Mouse (Mus musculus) embryonic facial prominence, embryonic 10.5 days (tissue): Measurements from ENCODE around the gene Bfsp1. TPM values are rescaled to one million over a fixed set of nuclear protein-coding genes. Genes with fewer than 3 reads are reported as not detected.

Experiments
- DNase-seq: peaks from one replicate; pipeline ENCODE4 v3.0.0-alpha.2; 2017; ENCODE audit warnings: low spot score
- H3K27ac ChIP-seq: fragments of 300-500 bp; sonication (generic); replicated peaks from 2 replicates; pipeline ENCODE4 v1.5.1; 2016; ENCODE audit warnings: mild to moderate bottlenecking
- H3K27me3 ChIP-seq: fragments of 300-500 bp; sonication (generic); replicated peaks from 2 replicates; pipeline ENCODE4 v1.6.1; 2016; ENCODE audit warnings: low read depth, mild to moderate bottlenecking; ENCODE audit not compliant: poor library complexity, severe bottlenecking
- H3K36me3 ChIP-seq: fragments of 300-500 bp; sonication (generic); replicated peaks from 2 replicates; pipeline ENCODE4 v1.6.1; 2016; ENCODE audit warnings: mild to moderate bottlenecking, moderate library complexity
- H3K4me1 ChIP-seq: fragments of 300-500 bp; sonication (generic); 2 replicates; pipeline ENCODE4 v1.6.1; 2016
- H3K4me3 ChIP-seq: fragments of 300-500 bp; sonication (generic); 2 replicates; pipeline ENCODE4 v1.5.1; 2016; ENCODE audit warnings: mild to moderate bottlenecking, moderate library complexity
- H3K9me3 ChIP-seq: fragments of 300-500 bp; sonication (generic); 2 replicates; pipeline ENCODE4 v1.6.1; 2016; ENCODE audit warnings: mild to moderate bottlenecking
- WGBS: fragments of 180-500 bp; shearing (Covaris S2); methylation state at CpG from one replicate; pipeline ENCODE4 v1.1.7; 2016; 5-methylcytosine and 5-hydroxymethylcytosine counted together
- polyA plus RNA-seq: library from polyadenylated mRNA; unstranded; fragments of >200 nt; fragmentation: Nextera tagmentation; extraction: Ambion mirVana; gene quantifications from 2 replicates; pipeline ENCODE4 v1.2.1, GENCODE M21; 2016

Gene Bfsp1
- polyA plus RNA-seq, 1 experiment from 2014 or later = 1.2 TPM

DNA sequence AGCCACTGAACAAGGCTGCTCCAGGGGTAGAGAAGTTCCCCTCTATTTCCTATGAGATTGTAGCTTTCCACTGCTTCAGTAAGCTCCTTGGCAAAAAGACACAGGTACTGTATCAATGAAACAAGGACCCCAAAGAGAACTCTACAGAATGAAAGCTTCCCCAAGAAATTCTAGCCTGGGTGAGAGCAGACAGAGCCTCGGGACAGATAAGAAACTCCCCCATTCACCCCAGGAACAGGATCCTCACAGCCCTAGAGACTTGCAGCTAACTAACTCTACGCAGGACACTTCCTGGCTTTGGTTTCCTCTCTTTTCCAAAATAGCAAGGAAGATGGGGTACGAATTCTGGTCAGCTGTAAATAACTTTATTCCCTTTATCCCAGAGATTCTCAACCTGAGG lies 15.7 kb downstream of the Bfsp1 start:
- Histone ChIP-seq H3K36me3 (no peaks in the 10 kb centered on the region), H3K9me3 (no peaks in the 10 kb centered on the region), H3K4me3 (no peak overlapping the region), H3K27ac (no peak overlapping the region), H3K4me1 (peaks cover 6% of the 10 kb centered on the region; the same call in 1 of the 2 replicates), H3K27me3 (no peaks in the 10 kb centered on the region)
- 61% methylated on average over 3 of the region's 3 CpGs for WGBS
- no peak for DNase-seq

DNA sequence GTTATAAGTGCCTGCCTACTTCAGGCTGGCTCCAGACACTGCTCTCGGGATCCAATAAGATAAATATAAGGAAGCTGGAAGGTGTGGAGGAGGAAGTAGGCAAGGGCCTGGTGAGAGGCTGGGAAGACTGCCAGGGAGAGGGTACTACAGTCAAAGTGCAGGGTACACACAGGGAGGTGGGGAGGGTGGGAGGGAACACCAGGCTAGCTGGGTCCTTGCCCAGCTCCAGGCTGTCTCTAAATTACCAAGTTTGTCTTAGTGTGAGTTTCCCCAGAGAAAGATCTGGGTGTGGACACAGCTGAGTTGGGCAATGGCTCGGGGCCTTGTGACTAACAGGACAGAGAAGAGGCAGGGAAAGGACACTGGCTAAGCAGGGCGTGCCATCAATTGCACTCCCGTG lies 16.2 kb downstream of the Bfsp1 start:
- WGBS = 72% methylated on average over 4 of the region's 4 CpGs
- Histone ChIP-seq H3K36me3 (no peaks in the 10 kb centered on the region), H3K27ac (no peak overlapping the region), H3K4me3 (no peak overlapping the region), H3K27me3 (no peaks in the 10 kb centered on the region), H3K4me1 (peaks cover 6% of the 10 kb centered on the region; the same call in 1 of the 2 replicates), H3K9me3 (no peaks in the 10 kb centered on the region)
- no peak for DNase-seq

DNA sequence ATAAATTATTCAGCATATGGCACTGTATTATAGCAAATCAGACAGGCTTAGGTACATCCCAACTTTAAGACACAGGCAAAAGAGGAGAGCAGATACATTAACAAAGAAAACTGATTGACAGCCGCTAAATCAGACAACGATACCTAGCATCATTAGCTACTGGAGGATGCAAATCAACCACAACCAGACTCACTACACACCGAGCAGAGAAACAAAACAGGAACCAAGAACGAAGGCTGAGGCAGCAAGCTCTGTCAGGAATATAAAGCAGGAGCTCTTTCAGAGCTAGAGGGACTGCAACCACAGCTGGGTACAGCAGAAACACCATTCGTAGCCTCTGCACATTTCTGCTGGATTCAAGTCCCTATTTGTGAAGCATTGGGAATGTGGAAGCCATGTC lies 18.2 kb downstream of the Bfsp1 start:
- Histone ChIP-seq H3K4me1 (peaks cover 6% of the 10 kb centered on the region; the same call in 1 of the 2 replicates), H3K9me3 (no peaks in the 10 kb centered on the region), H3K27ac (no peak overlapping the region), H3K36me3 (no peaks in the 10 kb centered on the region), H3K4me3 (no peak overlapping the region), H3K27me3 (no peaks in the 10 kb centered on the region)
- WGBS = 82% methylated on average over 5 of the region's 5 CpGs
- DNase-seq = no peak

DNA sequence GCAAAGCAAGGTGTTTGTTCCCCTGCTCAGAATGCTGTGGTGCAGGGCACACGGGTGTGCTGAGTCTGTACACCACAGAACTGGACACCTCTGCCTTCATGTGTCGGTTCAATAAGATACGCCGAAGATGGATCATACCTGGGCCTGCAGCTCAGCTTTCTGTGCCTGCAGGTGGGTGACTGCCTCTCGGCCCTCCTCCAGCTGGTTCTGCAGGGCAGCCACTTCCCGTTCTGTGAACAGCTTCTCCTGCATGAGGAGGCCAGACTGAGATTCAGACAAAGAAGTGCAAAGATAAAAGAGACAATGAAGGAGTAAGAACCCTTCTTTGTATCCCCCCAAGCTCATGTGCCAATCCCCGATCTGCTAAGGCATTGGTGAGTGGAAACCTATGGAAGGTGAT lies 21.4 kb downstream of the Bfsp1 start:
- Histone ChIP-seq H3K9me3 (no peaks in the 10 kb centered on the region), H3K4me1 (peaks cover 5% of the 10 kb centered on the region), H3K4me3 (no peak overlapping the region), H3K27ac (no peak overlapping the region), H3K36me3 (no peaks in the 10 kb centered on the region), H3K27me3 (no peaks in the 10 kb centered on the region)
- 87% methylated on average over 7 of the region's 7 CpGs for WGBS
- DNase-seq = no peak

DNA sequence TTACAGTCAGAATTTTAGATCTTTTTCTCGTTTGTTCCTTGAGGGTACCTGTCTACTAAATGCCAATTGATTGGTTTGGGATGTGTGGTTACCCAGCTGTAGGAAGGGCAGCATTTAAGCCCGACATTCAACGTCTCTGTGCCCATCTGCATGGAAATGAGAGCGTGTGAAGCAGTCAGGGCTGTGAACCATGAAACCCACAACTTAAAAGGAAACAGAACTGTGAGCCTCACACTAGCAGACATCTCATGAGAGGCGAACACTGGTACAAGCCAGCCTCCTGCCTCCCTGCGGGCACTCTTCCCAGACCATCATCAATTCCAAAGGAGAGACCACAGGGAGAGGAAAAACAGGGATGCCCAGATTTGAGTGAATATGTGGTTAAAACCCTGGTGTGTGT lies 22.1 kb downstream of the Bfsp1 start:
- WGBS = 86% methylated on average over 6 of the region's 6 CpGs
- H3K36me3 ChIP-seq = no peaks in the 10 kb centered on the region
- H3K4me1 ChIP-seq = peaks cover 5% of the 10 kb centered on the region
- no peak overlapping the region for H3K27ac ChIP-seq
- no peak overlapping the region for H3K4me3 ChIP-seq
- no peak for DNase-seq
- no peaks in the 10 kb centered on the region for H3K27me3 ChIP-seq
- H3K9me3 ChIP-seq = no peaks in the 10 kb centered on the region

GRCm38 (mm10) chr2:143839458-143839857 lies 23.5 kb downstream of the Bfsp1 start:
- Histone ChIP-seq H3K36me3 (no peaks in the 10 kb centered on the region), H3K4me3 (no peak overlapping the region), H3K27me3 (no peaks in the 10 kb centered on the region), H3K27ac (no peak overlapping the region), H3K9me3 (no peaks in the 10 kb centered on the region), H3K4me1 (peaks cover 6% of the 10 kb centered on the region)
- 83% methylated on average over 2 of the region's 2 CpGs for WGBS
- DNase-seq = no peak

GRCm38 (mm10) chr2:143838698-143839097 lies 24.3 kb downstream of the Bfsp1 start:
- 70% methylated on average over 5 of the region's 5 CpGs for WGBS

DNA sequence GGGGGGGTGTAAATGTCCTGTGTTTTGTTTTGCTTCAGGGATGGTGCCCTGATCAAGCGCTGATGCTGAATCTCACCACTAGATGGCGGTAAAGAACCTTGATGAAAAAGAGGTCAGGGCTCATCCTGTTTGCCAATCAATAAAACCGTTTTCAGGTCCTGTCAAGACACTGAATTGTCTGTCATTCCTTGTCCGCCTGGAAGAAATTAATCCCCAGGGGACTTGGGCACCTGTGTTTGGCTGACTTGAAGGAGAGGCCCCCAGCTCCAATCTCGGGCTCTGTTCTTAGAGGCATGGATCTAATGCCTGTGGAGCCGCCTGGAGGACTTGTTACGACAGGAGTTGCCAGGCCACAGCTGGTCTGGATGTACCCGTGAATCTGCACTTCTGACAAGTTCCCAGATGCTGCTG lies 25.7 kb downstream of the Bfsp1 start:
- peak overlapping the region; percentile 47 for H3K4me3 ChIP-seq
- peak; percentile 74 for DNase-seq
- 1% methylated on average over 8 of the region's 8 CpGs for WGBS
- H3K27me3 ChIP-seq = no peaks in the 10 kb centered on the region
- H3K4me1 ChIP-seq = peaks cover 15% of the 10 kb centered on the region
- H3K36me3 ChIP-seq = no peaks in the 10 kb centered on the region
- H3K9me3 ChIP-seq = no peaks in the 10 kb centered on the region
- H3K27ac ChIP-seq = no peak overlapping the region; the same call in 1 of the 2 replicates

More at GRCm38 (mm10) chr2:143838698-143839097, 24.3 kb downstream of the Bfsp1 start:
- peaks cover 14% of the 10 kb centered on the region for H3K4me1 ChIP-seq
- H3K36me3 ChIP-seq = no peaks in the 10 kb centered on the region
- no peak overlapping the region for H3K27ac ChIP-seq
- H3K27me3 ChIP-seq = no peaks in the 10 kb centered on the region
- H3K9me3 ChIP-seq = no peaks in the 10 kb centered on the region
- no peak overlapping the region for H3K4me3 ChIP-seq
- DNase-seq = no peak

GRCm38 (mm10) chr2:143835820-143836219 lies 27.2 kb downstream of the Bfsp1 start:
- Histone ChIP-seq H3K9me3 (no peaks in the 10 kb centered on the region), H3K4me1 (peaks cover 24% of the 10 kb centered on the region), H3K27me3 (no peaks in the 10 kb centered on the region), H3K36me3 (no peaks in the 10 kb centered on the region), H3K4me3 (no peak overlapping the region), H3K27ac (no peak overlapping the region)
- 88% methylated on average over 7 of the region's 7 CpGs for WGBS
- no peak for DNase-seq

GRCm38 (mm10) chr2:143834082-143834481 lies 28.9 kb downstream of the Bfsp1 start:
- Histone ChIP-seq H3K9me3 (no peaks in the 10 kb centered on the region), H3K4me3 (no peak overlapping the region), H3K27me3 (no peaks in the 10 kb centered on the region), H3K36me3 (no peaks in the 10 kb centered on the region), H3K4me1 (peaks cover 24% of the 10 kb centered on the region), H3K27ac (no peak overlapping the region; the same call in 1 of the 2 replicates)
- no peak for DNase-seq
- 66% methylated on average over 6 of the region's 6 CpGs for WGBS

DNA sequence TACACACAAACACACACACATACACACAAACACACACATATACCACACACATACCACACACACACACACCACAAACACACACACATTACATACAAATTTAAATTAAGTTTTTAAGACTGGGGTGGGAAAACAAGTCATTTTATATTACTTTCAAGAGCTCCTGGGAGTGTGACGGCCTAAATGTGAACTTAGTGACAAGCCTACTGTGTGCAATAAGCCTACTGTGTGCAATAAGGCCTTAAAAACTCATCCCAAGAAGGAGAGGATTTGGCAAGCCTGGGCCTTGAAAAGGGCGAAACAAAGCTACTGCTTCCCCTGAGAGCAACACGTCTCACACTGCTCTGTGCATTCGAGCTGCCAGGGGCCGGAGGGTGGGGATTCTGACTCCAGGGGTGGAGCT lies 30.3 kb downstream of the Bfsp1 start:
- Histone ChIP-seq H3K27ac (no peak overlapping the region), H3K27me3 (no peaks in the 10 kb centered on the region), H3K4me1 (peaks cover 24% of the 10 kb centered on the region), H3K4me3 (no peak overlapping the region), H3K36me3 (no peaks in the 10 kb centered on the region), H3K9me3 (no peaks in the 10 kb centered on the region)
- no peak for DNase-seq
- 76% methylated on average over 5 of the region's 5 CpGs for WGBS

GRCm38 (mm10) chr2:143831645-143832044 lies 31.3 kb downstream of the Bfsp1 start:
- no peak for DNase-seq
- Histone ChIP-seq H3K27ac (no peak overlapping the region), H3K27me3 (no peaks in the 10 kb centered on the region), H3K9me3 (no peaks in the 10 kb centered on the region), H3K36me3 (no peaks in the 10 kb centered on the region), H3K4me3 (no peak overlapping the region), H3K4me1 (peaks cover 19% of the 10 kb centered on the region)
- 80% methylated on average over 17 of the region's 17 CpGs for WGBS

- no peaks in the 10 kb centered on the region for H3K36me3 ChIP-seq
- no peaks in the 10 kb centered on the region for H3K4me1 ChIP-seq
- no peak for DNase-seq
- WGBS = 87% methylated on average over 11 of the region's 11 CpGs
- no peak overlapping the region for H3K4me3 ChIP-seq
- H3K9me3 ChIP-seq = no peaks in the 10 kb centered on the region
- no peaks in the 10 kb centered on the region for H3K27me3 ChIP-seq
- no peak overlapping the region for H3K27ac ChIP-seq
Observed at GRCm38 (mm10) chr2:143813461-143813860, 49.5 kb downstream of the Bfsp1 start.

- H3K9me3 ChIP-seq = no peaks in the 10 kb centered on the region
- H3K4me1 ChIP-seq = no peaks in the 10 kb centered on the region
- H3K36me3 ChIP-seq = no peaks in the 10 kb centered on the region
- 78% methylated on average over 4 of the region's 4 CpGs for WGBS
- H3K27me3 ChIP-seq = no peaks in the 10 kb centered on the region
- H3K27ac ChIP-seq = no peak overlapping the region
- H3K4me3 ChIP-seq = no peak overlapping the region
- no peak for DNase-seq
Observed at GRCm38 (mm10) chr2:143812262-143812661, 50.7 kb downstream of the Bfsp1 start.
